Comparison of ENCODE assay signal across 8 mouse cellular contexts in genomic region chr17:43581012-43581467, GRCm38 (mm10). TPM values are rescaled to one million over a fixed set of nuclear protein-coding genes. Genes with fewer than 3 reads are reported as not detected.
A peak's percentile ranks its signal among the peaks of the same experiment; 100 is the strongest.
DNase-seq lines count a peak whose midpoint lies in the region; ATAC-seq and TF ChIP-seq lines count a peak whose summit lies in the region.

No protein-coding gene starts in this region.

- H3K27me3 ChIP-seq in embryonic facial prominence, embryonic 14.5 days (replicated peaks; ENCODE audit: control insufficient read depth, insufficient read depth, low read length): no peaks in the 10 kb centered on the region
- no peaks in the 10 kb centered on the region for H3K27me3 ChIP-seq in heart, embryonic 14.5 days (ENCODE audit: control insufficient read depth, insufficient read depth, low read length)
- no peaks in the 10 kb centered on the region for H3K27me3 ChIP-seq in kidney, postnatal 0 days (ENCODE audit: insufficient read depth, low read length)
- no peaks in the 10 kb centered on the region for H3K27me3 ChIP-seq in midbrain, embryonic 10.5 days (ENCODE audit: low read depth, poor library complexity, severe bottlenecking)

- DNase-seq in embryonic facial prominence, embryonic 14.5 days (ENCODE audit: low spot score): peak; percentile 74
- peak; percentile 84 for DNase-seq in kidney, postnatal 0 days (ENCODE audit: low spot score)
- DNase-seq in midbrain, embryonic 10.5 days (ENCODE audit: low spot score): peak; percentile 29
- peak; percentile 10 for DNase-seq in testis, postnatal 14 days (ENCODE audit: low spot score)
- DNase-seq in cerebellum, postnatal 14 days: no peak
- DNase-seq in cerebellum, adult 11-12 months: no peak

- no peak for TF ChIP-seq CTCF in kidney, postnatal 0 days (IDR thresholded peaks at IDR 0.05; ENCODE audit: low read depth)

- no peaks in the 10 kb centered on the region for H3K36me3 ChIP-seq in embryonic facial prominence, embryonic 14.5 days (ENCODE audit: control insufficient read depth, insufficient read depth, low read length)
- H3K36me3 ChIP-seq in heart, embryonic 14.5 days (ENCODE audit: control insufficient read depth, insufficient read depth, low read length): no peaks in the 10 kb centered on the region
- H3K36me3 ChIP-seq in kidney, postnatal 0 days (ENCODE audit: insufficient read depth, low read length): no peaks in the 10 kb centered on the region
- no peaks in the 10 kb centered on the region for H3K36me3 ChIP-seq in midbrain, embryonic 10.5 days

- H3K9ac ChIP-seq in embryonic facial prominence, embryonic 14.5 days (ENCODE audit: low read depth, low read length): peak overlapping the region; percentile 48; the same call in 1 of the 2 replicates
- H3K9ac ChIP-seq in heart, embryonic 14.5 days (ENCODE audit: low read length): no peak overlapping the region
- H3K9ac ChIP-seq in kidney, postnatal 0 days (ENCODE audit: low read depth, low read length): peak overlapping the region; percentile 23; the same call in 1 of the 2 replicates

- peak overlapping the region; percentile 12; the same call in 1 of the 2 replicates for H3K4me3 ChIP-seq in brown adipose tissue, adult 24 weeks (ENCODE audit: insufficient read depth, low read depth, low read length)
- H3K4me3 ChIP-seq in embryonic facial prominence, embryonic 14.5 days (ENCODE audit: low read depth, low read length): peak overlapping the region; percentile 1; the same call in 1 of the 2 replicates
- no peak overlapping the region for H3K4me3 ChIP-seq in heart, embryonic 14.5 days (ENCODE audit: control insufficient read depth in 1 of 2, insufficient read depth in 1 of 2, low read depth in 1 of 2, low read length in 2 of 2)
- no peak overlapping the region for H3K4me3 ChIP-seq in kidney, postnatal 0 days (replicated peaks; ENCODE audit: low read depth, low read length)
- H3K4me3 ChIP-seq in midbrain, embryonic 10.5 days: no peak overlapping the region

- H3K4me2 ChIP-seq in embryonic facial prominence, embryonic 14.5 days (ENCODE audit: low read depth, low read length): peak overlapping the region; percentile 31
- peak overlapping the region; percentile 46 for H3K4me2 ChIP-seq in heart, embryonic 14.5 days (ENCODE audit: low read length)
- peak overlapping the region; percentile 47 for H3K4me2 ChIP-seq in kidney, postnatal 0 days (ENCODE audit: low read length)

- no peaks in the 10 kb centered on the region for H3K9me3 ChIP-seq in embryonic facial prominence, embryonic 14.5 days (ENCODE audit: control insufficient read depth, low read length)
- H3K9me3 ChIP-seq in heart, embryonic 14.5 days (ENCODE audit: control insufficient read depth, low read length): no peaks in the 10 kb centered on the region
- H3K9me3 ChIP-seq in kidney, postnatal 0 days (replicated peaks; ENCODE audit: low read length): no peaks in the 10 kb centered on the region
- H3K9me3 ChIP-seq in midbrain, embryonic 10.5 days (replicated peaks): no peaks in the 10 kb centered on the region

- WGBS in embryonic facial prominence, embryonic 14.5 days: 10% methylated on average over 8 of the region's 8 CpGs
- WGBS in heart, embryonic 14.5 days: 17% methylated on average over 8 of the region's 8 CpGs
- 11% methylated on average over 8 of the region's 8 CpGs for WGBS in kidney, postnatal 0 days
- WGBS in midbrain, embryonic 10.5 days: 43% methylated on average over 8 of the region's 8 CpGs

- peak overlapping the region; percentile 71 for H3K27ac ChIP-seq in brown adipose tissue, adult 24 weeks (replicated peaks; ENCODE audit: low read depth, low read length)
- peak overlapping the region; percentile 56 for H3K27ac ChIP-seq in embryonic facial prominence, embryonic 14.5 days (replicated peaks; ENCODE audit: low read depth, low read length)
- peak overlapping the region; percentile 34 to 51 for H3K27ac ChIP-seq in heart, embryonic 14.5 days (replicated peaks in 1 of 2; ENCODE audit: control insufficient read depth in 1 of 2, insufficient read depth in 1 of 2, low read depth in 2 of 2, low read length in 2 of 2)
- H3K27ac ChIP-seq in kidney, postnatal 0 days: peak overlapping the region; percentile 82
- H3K27ac ChIP-seq in midbrain, embryonic 10.5 days (replicated peaks): peak overlapping the region; percentile 68; the same call in 1 of the 2 replicates

- peak; percentile 83 for ATAC-seq in embryonic facial prominence, embryonic 14.5 days (ENCODE audit: low read depth)
- ATAC-seq in heart, embryonic 14.5 days (ENCODE audit: insufficient number of reproducible peaks, insufficient read depth, low FRiP score, low read depth): peak; percentile 69
- peak; percentile 91 for ATAC-seq in kidney, postnatal 0 days (replicated peaks; ENCODE audit: low FRiP score, low read depth)

- H3K4me1 ChIP-seq in brown adipose tissue, adult 24 weeks (ENCODE audit: control insufficient read depth, insufficient read depth, insufficient read length, low read length): peaks cover 12% of the 10 kb centered on the region; the same call in 1 of the 2 replicates
- peaks cover 16% of the 10 kb centered on the region for H3K4me1 ChIP-seq in embryonic facial prominence, embryonic 14.5 days (ENCODE audit: control insufficient read depth, insufficient read depth, low read length)
- peaks cover 11 to 13% of the 10 kb centered on the region in 2 experiments for H3K4me1 ChIP-seq in heart, embryonic 14.5 days (ENCODE audit: control insufficient read depth in 2 of 2, insufficient read depth in 2 of 2, low read length in 2 of 2)
- peaks cover 13% of the 10 kb centered on the region; the same call in 1 of the 2 replicates for H3K4me1 ChIP-seq in kidney, postnatal 0 days (replicated peaks; ENCODE audit: insufficient read depth, low read length)
- H3K4me1 ChIP-seq in midbrain, embryonic 10.5 days: peaks cover 22% of the 10 kb centered on the region

RNA-seq across cellular contexts. Expression of gene Pla2g7, which starts 13.1 kb away (rescaled TPM):
- polyA plus RNA-seq in brown adipose tissue, adult 24 weeks (2012; ENCODE audit: insufficient read depth, insufficient read length, missing spikeins): 81.7 and 96.8 TPM in 2 replicates
- 16.1 and 17.5 TPM in 2 replicates for polyA plus RNA-seq in embryonic facial prominence, embryonic 14.5 days (2014; fragmentation: Nextera tagmentation; extraction: Ambion mirVana)
- polyA plus RNA-seq in heart, embryonic 14.5 days (2014; fragmentation: Nextera tagmentation; extraction: Ambion mirVana): 19.2 and 20.5 TPM in 2 replicates
- polyA plus RNA-seq in kidney, postnatal 0 days (2015; fragmentation: Nextera tagmentation; extraction: Ambion mirVana): 80.3 and 88.8 TPM in 2 replicates
- polyA plus RNA-seq in midbrain, embryonic 10.5 days (2016; fragmentation: Nextera tagmentation; extraction: Ambion mirVana): 3.8 and 4.2 TPM in 2 replicates

RNA-seq across cellular contexts. Expression of gene Ankrd66, which starts 37.6 kb away (rescaled TPM):
- not detected in 2 replicates for polyA plus RNA-seq in brown adipose tissue, adult 24 weeks (2012; ENCODE audit: insufficient read depth, insufficient read length, missing spikeins)
- 0.60 TPM in 1 of 2 replicates, not detected in the other for polyA plus RNA-seq in embryonic facial prominence, embryonic 14.5 days (2014; fragmentation: Nextera tagmentation; extraction: Ambion mirVana)
- 0.26 TPM in 1 of 2 replicates, not detected in the other for polyA plus RNA-seq in heart, embryonic 14.5 days (2014; fragmentation: Nextera tagmentation; extraction: Ambion mirVana)
- polyA plus RNA-seq in kidney, postnatal 0 days (2015; fragmentation: Nextera tagmentation; extraction: Ambion mirVana): 0.46 and 0.54 TPM in 2 replicates
- 0.23 and 0.26 TPM in 2 replicates for polyA plus RNA-seq in midbrain, embryonic 10.5 days (2016; fragmentation: Nextera tagmentation; extraction: Ambion mirVana)

RNA-seq across cellular contexts. Expression of gene Tdrd6, which starts 49.1 kb away (rescaled TPM):
- not detected in 2 replicates for polyA plus RNA-seq in brown adipose tissue, adult 24 weeks (2012; ENCODE audit: insufficient read depth, insufficient read length, missing spikeins)
- polyA plus RNA-seq in embryonic facial prominence, embryonic 14.5 days (2014; fragmentation: Nextera tagmentation; extraction: Ambion mirVana): 0.04 TPM in 1 of 2 replicates, not detected in the other
- 0.04 TPM in 1 of 2 replicates, not detected in the other for polyA plus RNA-seq in heart, embryonic 14.5 days (2014; fragmentation: Nextera tagmentation; extraction: Ambion mirVana)
- polyA plus RNA-seq in kidney, postnatal 0 days (2015; fragmentation: Nextera tagmentation; extraction: Ambion mirVana): 0.26 and 0.58 TPM in 2 replicates
- 0.02 TPM in 2 replicates for polyA plus RNA-seq in midbrain, embryonic 10.5 days (2016; fragmentation: Nextera tagmentation; extraction: Ambion mirVana)

Comparison
In these comparisons a context has a peak if more than half of its experiments do, and no peak if none do; other contexts are left out.
1. H3K4me3 ChIP-seq: peak in brown adipose tissue, adult 24 weeks (single experiment) and embryonic facial prominence, embryonic 14.5 days (single experiment); none in heart, embryonic 14.5 days (0 of 2), kidney, postnatal 0 days (single experiment) and midbrain, embryonic 10.5 days (single experiment).
2. DNase-seq: peak in embryonic facial prominence, embryonic 14.5 days (single experiment), kidney, postnatal 0 days (single experiment), midbrain, embryonic 10.5 days (single experiment) and testis, postnatal 14 days (single experiment); none in cerebellum, postnatal 14 days (0 of 2) and cerebellum, adult 11-12 months (single experiment).
3. Peak in every context shown above with its lines, with median percentiles within 50 percentile points of each other: H3K27ac ChIP-seq, ATAC-seq and H3K4me2 ChIP-seq.